Mouse (Mus musculus) CH12.LX (cell line): ENCODE measurements around the gene Zfp981. TPM values are rescaled to one million over a fixed set of nuclear protein-coding genes. Genes with fewer than 3 reads are reported as not detected.

Source experiments
- DNase-seq: peaks from one replicate; pipeline ENCODE4 v3.0.0-alpha.2; 2013; ENCODE audit errors: extremely low read depth
- H3K27ac ChIP-seq: 2 replicates; pipeline ENCODE4 v1.5.1; 2012; ENCODE audit warnings: low read depth, mild to moderate bottlenecking, control low read depth, moderate library complexity; ENCODE audit not compliant: insufficient read depth
- H3K27me3 ChIP-seq: replicated peaks from 2 replicates; pipeline ENCODE3; 2012; ENCODE audit warnings: inconsistent platforms
- H3K36me3 ChIP-seq, 2 experiments: replicated peaks in 1 of 2; 2 replicates each; pipeline versions ENCODE3 to v1.6.1; 2012; ENCODE audit warnings: inconsistent platforms in 1 of 2, low read length in 1 of 2, mild to moderate bottlenecking in 1 of 2, mixed read lengths in 1 of 2, moderate library complexity in 1 of 2; ENCODE audit not compliant: control insufficient read depth in 1 of 2, insufficient read depth in 1 of 2
- H3K4me1 ChIP-seq, 2 experiments: 2 replicates each; pipeline ENCODE4 v1.6.1; 2012; ENCODE audit warnings: inconsistent platforms in 1 of 2, moderate library complexity in 1 of 2; ENCODE audit not compliant: insufficient read depth in 2 of 2, control insufficient read depth in 1 of 2
- H3K4me2 ChIP-seq: 2 replicates; pipeline ENCODE4 v1.6.1; 2012; ENCODE audit warnings: low read depth, mild to moderate bottlenecking, control low read depth; ENCODE audit not compliant: poor library complexity, insufficient read depth, severe bottlenecking
- H3K4me3 ChIP-seq, 3 experiments: fragments of 150-350 bp in 1 of 3; sonication (generic) in 1 of 3; replicated peaks in 1 of 3; 2 replicates each; pipeline versions ENCODE3 to v1.5.1; 2011 to 2012; ENCODE audit warnings: low read depth in 2 of 3, low read length in 2 of 3, mild to moderate bottlenecking in 2 of 3, moderate library complexity in 2 of 3, control low read depth in 1 of 3, improper control_type of control experiment in 1 of 3, inconsistent platforms in 1 of 3, mixed read lengths in 1 of 3; ENCODE audit not compliant: poor library complexity in 1 of 3
- H3K79me2 ChIP-seq: replicated peaks from 2 replicates; pipeline ENCODE4 v1.6.1; 2012; ENCODE audit warnings: mild to moderate bottlenecking, moderate library complexity; ENCODE audit not compliant: control insufficient read depth, poor library complexity, insufficient read depth, severe bottlenecking; ENCODE audit errors: extremely low read depth
- H3K9ac ChIP-seq: 2 replicates; pipeline ENCODE4 v1.6.1; 2012; ENCODE audit warnings: low read depth, mild to moderate bottlenecking, control low read depth, moderate library complexity; ENCODE audit not compliant: insufficient read depth
- H3K9me3 ChIP-seq: replicated peaks from 2 replicates; pipeline ENCODE3; 2012; ENCODE audit warnings: low read length, inconsistent platforms, mixed read lengths
- CHD1 ChIP-seq: IDR thresholded peaks from 2 replicates; pipeline ENCODE4 v1.6.1; 2012; ENCODE audit warnings: low read depth, low read length, improper control_type of control experiment, inconsistent platforms
- CTCF ChIP-seq, 2 experiments: IDR thresholded peaks in 1 of 2; conservative IDR thresholded peaks in 1 of 2; 2 replicates each; pipeline ENCODE4 v1.5.1; 2011 to 2012; ENCODE audit warnings: low read depth in 2 of 2, low read length in 2 of 2, improper control_type of control experiment in 1 of 2, inconsistent platforms in 1 of 2, mild to moderate bottlenecking in 1 of 2, moderate library complexity in 1 of 2
- E2F4 ChIP-seq: IDR thresholded peaks from 2 replicates; pipeline ENCODE4 v1.6.1; 2011; ENCODE audit warnings: low read depth, low read length, improper control_type of control experiment; ENCODE audit not compliant: insufficient replicate concordance
- EP300 ChIP-seq: IDR thresholded peaks from 2 replicates; pipeline ENCODE4 v1.6.1; 2011; ENCODE audit warnings: low read length, improper control_type of control experiment
- ETS1 ChIP-seq: conservative IDR thresholded peaks from 2 replicates; pipeline ENCODE4 v1.6.1; 2012; ENCODE audit warnings: low read depth, mild to moderate bottlenecking, inconsistent platforms, low read length, improper control_type of control experiment, moderate library complexity
- GABPA ChIP-seq: IDR thresholded peaks from 2 replicates; pipeline ENCODE4 v1.6.1; 2012; ENCODE audit warnings: low read depth, low read length, improper control_type of control experiment, inconsistent platforms; ENCODE audit not compliant: insufficient replicate concordance
- HCFC1 ChIP-seq: IDR thresholded peaks from 2 replicates; pipeline ENCODE4 v1.6.1; 2012; ENCODE audit warnings: low read depth, mild to moderate bottlenecking, inconsistent platforms, low read length, improper control_type of control experiment
- IRF4 ChIP-seq: IDR thresholded peaks from 2 replicates; pipeline ENCODE4 v1.6.1; 2014; ENCODE audit warnings: low read depth, mild to moderate bottlenecking, inconsistent platforms, low read length, improper control_type of control experiment
- JUN ChIP-seq: IDR thresholded peaks from 2 replicates; pipeline ENCODE4 v1.6.1; 2011; ENCODE audit warnings: low read depth, mild to moderate bottlenecking, low read length, improper control_type of control experiment, moderate library complexity; ENCODE audit not compliant: insufficient read depth
- JUND ChIP-seq: conservative IDR thresholded peaks from 2 replicates; pipeline ENCODE4 v1.6.1; 2011; ENCODE audit warnings: low read depth, low read length, improper control_type of control experiment
- KAT2A ChIP-seq: IDR thresholded peaks from 2 replicates; pipeline ENCODE4 v1.6.1; 2012; ENCODE audit warnings: low read length, improper control_type of control experiment, inconsistent platforms; ENCODE audit not compliant: insufficient replicate concordance
- MAX ChIP-seq: IDR thresholded peaks from 2 replicates; pipeline ENCODE4 v1.6.1; 2011; ENCODE audit warnings: low read length, improper control_type of control experiment
- MAZ ChIP-seq: IDR thresholded peaks from 2 replicates; pipeline ENCODE4 v1.6.1; 2012; ENCODE audit warnings: low read depth, mild to moderate bottlenecking, inconsistent platforms, low read length, improper control_type of control experiment, moderate library complexity
- MEF2A ChIP-seq: IDR thresholded peaks from 2 replicates; pipeline ENCODE4 v1.6.1; 2014; ENCODE audit warnings: low read depth, mild to moderate bottlenecking, inconsistent platforms, low read length, improper control_type of control experiment, borderline replicate concordance
- MXI1 ChIP-seq: IDR thresholded peaks from 2 replicates; pipeline ENCODE4 v1.6.1; 2011; ENCODE audit warnings: mild to moderate bottlenecking, low read depth, low read length, improper control_type of control experiment
- MYC ChIP-seq: IDR thresholded peaks from 2 replicates; pipeline ENCODE4 v1.6.1; 2011; ENCODE audit warnings: low read depth, mild to moderate bottlenecking, improper control_type of control experiment, low read length
- POLR2A ChIP-seq: IDR thresholded peaks from 2 replicates; pipeline ENCODE4 v1.6.1; 2011; ENCODE audit warnings: low read depth, mild to moderate bottlenecking, improper control_type of control experiment, low read length
- RCOR1 ChIP-seq: conservative IDR thresholded peaks from 2 replicates; pipeline ENCODE4 v1.6.1; 2012; ENCODE audit warnings: low read depth, mild to moderate bottlenecking, inconsistent platforms, low read length, improper control_type of control experiment
- SMC3 ChIP-seq: IDR thresholded peaks from 2 replicates; pipeline ENCODE4 v1.6.1; 2011; ENCODE audit warnings: low read depth, low read length, improper control_type of control experiment
- TCF12 ChIP-seq: IDR thresholded peaks from 2 replicates; pipeline ENCODE4 v1.6.1; 2014; ENCODE audit warnings: low read depth, mild to moderate bottlenecking, inconsistent platforms, low read length, improper control_type of control experiment
- USF1 ChIP-seq: IDR thresholded peaks from 2 replicates; pipeline ENCODE4 v1.6.1; 2014; ENCODE audit warnings: low read depth, mild to moderate bottlenecking, inconsistent platforms, low read length, improper control_type of control experiment
- USF2 ChIP-seq: conservative IDR thresholded peaks from 2 replicates; pipeline ENCODE4 v1.6.1; 2011; ENCODE audit warnings: low read depth, low read length, improper control_type of control experiment
- ZC3H11A ChIP-seq: IDR thresholded peaks from 2 replicates; pipeline ENCODE4 v1.6.1; 2012; ENCODE audit warnings: low read depth, mild to moderate bottlenecking, inconsistent platforms, low read length, improper control_type of control experiment
- ZKSCAN1 ChIP-seq: IDR thresholded peaks from 2 replicates; pipeline ENCODE4 v1.6.1; 2012; ENCODE audit warnings: low read depth, inconsistent platforms, low read length, improper control_type of control experiment, borderline replicate concordance
- dilution Hi-C: fragments of 300-500 bp; cut with MboI; formaldehyde crosslinking; loops from 2 replicates; pipeline ENCODE4 v1.14.3; 2020; ENCODE audit warnings: low sequenced_read_pairs; ENCODE audit not compliant: extremely low pct_unique_long_range_greater_than_20kb, extremely low pct_ligation_motif_present
- in situ Hi-C: fragments of 300-500 bp; cut with MboI; formaldehyde crosslinking; loops from 3 replicates; pipeline ENCODE4 v1.14.3; 2019; ENCODE audit warnings: low sequenced_read_pairs, low pct_ligation_motif_present, low pct_unique_long_range_greater_than_20kb, mixed read lengths
- polyA plus RNA-seq: library from polyadenylated mRNA; unstranded; fragments of >175 nt; gene quantifications from 2 replicates; pipeline ENCODE4 v1.2.1, GENCODE M21; 2012; ENCODE audit warnings: low read depth; ENCODE audit not compliant: insufficient read length
- total RNA-seq, 2 experiments: library from RNA; depleted of rRNA; stranded (reverse); fragments of 300-350 nt in 1 of 2; fragments of >200 nt in 1 of 2; gene quantifications; 2 replicates each; pipeline ENCODE4 v1.2.3; 2012 to 2014

Zfp981 gene
- total and polyA plus RNA-seq, 3 experiments: not detected

- peaks cover 39% of the 10 kb centered on the region for H3K9me3 ChIP-seq
- TF ChIP-seq MXI1 (no peak), JUN (no peak), CTCF (conservative IDR thresholded peaks at IDR 0.05 in 1 of 2, IDR thresholded peaks at IDR 0.05 in 1 of 2; ENCODE audit: low read depth in 2 of 2, low read length in 2 of 2) (no peak), IRF4 (no peak), MAX (no peak), CHD1 (no peak), GABPA (no peak), USF2 (no peak), ZKSCAN1 (no peak), ZC3H11A (no peak), MEF2A (no peak), RCOR1 (no peak), USF1 (no peak), MAZ (no peak), SMC3 (no peak), HCFC1 (no peak), MYC (no peak), E2F4 (no peak), ETS1 (no peak)
Measured at GRCm38 (mm10) chr4:146520723-146521122, 18.9 kb downstream of the Zfp981 start.

DNA sequence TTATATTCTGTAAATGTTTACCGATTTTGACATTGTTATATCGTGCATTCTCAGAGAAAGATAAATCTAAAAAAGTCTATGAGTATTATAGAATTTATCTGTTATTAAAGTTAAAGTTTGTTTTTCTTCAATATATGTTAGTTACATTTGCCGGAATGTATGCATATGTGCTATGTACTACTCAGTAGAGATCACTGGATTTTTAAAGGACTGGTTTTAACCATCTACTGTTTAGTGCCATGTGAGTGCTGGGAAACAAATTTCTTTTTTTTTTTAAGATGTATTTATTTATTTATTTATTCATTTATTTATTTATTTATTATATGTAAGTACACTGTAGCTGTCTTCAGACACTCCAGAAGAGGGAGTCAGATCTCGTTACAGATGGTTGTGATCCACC lies 32.7 kb downstream of the Zfp981 start:
- Histone ChIP-seq H3K9me3 (peaks cover 42% of the 10 kb centered on the region), H3K36me3 (no peaks in the 10 kb centered on the region), H3K4me2 (no peak overlapping the region), H3K9ac (no peak overlapping the region), H3K4me1 (no peaks in the 10 kb centered on the region), H3K27me3 (no peaks in the 10 kb centered on the region), H3K4me3 (no peak overlapping the region), H3K79me2 (no peaks in the 10 kb centered on the region), H3K27ac (no peak overlapping the region)
- TF ChIP-seq CTCF (conservative IDR thresholded peaks at IDR 0.05 in 1 of 2, IDR thresholded peaks at IDR 0.05 in 1 of 2; ENCODE audit: low read depth in 2 of 2, low read length in 2 of 2): no peak
- TF ChIP-seq USF2: no peak
- TF ChIP-seq SMC3: no peak
- TF ChIP-seq TCF12: no peak
- TF ChIP-seq MXI1: no peak
- no peak for TF ChIP-seq ZKSCAN1
- no peak for TF ChIP-seq RCOR1
- no peak for TF ChIP-seq POLR2A
- TF ChIP-seq GABPA: no peak
- no peak for TF ChIP-seq CHD1
- TF ChIP-seq USF1: no peak
- no peak for TF ChIP-seq KAT2A
- no peak for TF ChIP-seq MEF2A
- TF ChIP-seq JUND: no peak
- no peak for TF ChIP-seq ETS1
- TF ChIP-seq EP300: no peak
- in situ Hi-C loops: no loop called here
- DNase-seq: no peak
- dilution Hi-C loops: no loop called here

More at GRCm38 (mm10) chr4:146520723-146521122, 18.9 kb downstream of the Zfp981 start:
- no peak overlapping the region for H3K4me3 ChIP-seq
- dilution Hi-C loops (no loop called here), in situ Hi-C loops (no loop called here)
- H3K4me2 ChIP-seq: no peak overlapping the region
- no peaks in the 10 kb centered on the region for H3K36me3 ChIP-seq
- H3K27ac ChIP-seq: no peak overlapping the region
- no peaks in the 10 kb centered on the region for H3K4me1 ChIP-seq
- H3K79me2 ChIP-seq: no peaks in the 10 kb centered on the region
- no peak overlapping the region for H3K9ac ChIP-seq
- no peak for DNase-seq
- no peaks in the 10 kb centered on the region for H3K27me3 ChIP-seq
